Mouse (Mus musculus): ENCODE measurements around the gene Aldh3b1. TPM values are rescaled to one million over a fixed set of nuclear protein-coding genes. Genes with fewer than 3 reads are reported as not detected.
A peak's percentile ranks its signal among the peaks of the same experiment; 100 is the strongest.
"Not testable (repeated sequence)": the region's sequence is repeated elsewhere in the genome, so short reads cannot be mapped to it uniquely, and the experiment has no call there.

Aldh3b1 gene
- 0.49 and 1.00 TPM in 2 replicates for polyA plus RNA-seq (2014; fragmentation: Nextera tagmentation; extraction: Ambion mirVana)

GRCm38 (mm10) chr19:3929211-3929941 lies at the start of gene Aldh3b1:
Aldh3b1 (minus strand) TSS chr19:3929808.
- Histone ChIP-seq H3K9me3 (replicated peaks; ENCODE audit: control insufficient read depth, low read length) (no peaks in the 10 kb centered on the region), H3K4me3 (ENCODE audit: low read depth, low read length) (no peak within 1 kb of the TSS), H3K4me1 (ENCODE audit: control insufficient read depth, insufficient read depth, low read length) (no peaks in the 10 kb centered on the region), H3K4me2 (ENCODE audit: low read depth, low read length) (no peak within 1 kb of the TSS), H3K9ac (replicated peaks; ENCODE audit: low read length) (no peak within 1 kb of the TSS; the same call in 1 of the 2 replicates), H3K27ac (replicated peaks; ENCODE audit: low read depth, low read length) (0 out of 2 replicates have a peak within 1 kb of the TSS, but pooled peaks have one; percentile 16), H3K27me3 (ENCODE audit: control insufficient read depth, insufficient read depth, low read length) (no peaks in the 10 kb centered on the region), H3K36me3 (replicated peaks; ENCODE audit: control insufficient read depth, insufficient read depth, low read depth, low read length) (no peaks in the 10 kb centered on the region)
- DNase-seq (ENCODE audit: low spot score) (no peak), ATAC-seq (replicated peaks; ENCODE audit: insufficient number of reproducible peaks, low FRiP score, low TSS enrichment, low read depth) (no peak)
- 50% methylated on average over 12 of the region's 12 CpGs for WGBS

- no peaks in the 10 kb centered on the region for H3K4me1 ChIP-seq (ENCODE audit: control insufficient read depth, insufficient read depth, low read length)
- H3K9ac ChIP-seq (replicated peaks; ENCODE audit: low read length) = no peak overlapping the region
- no peaks in the 10 kb centered on the region for H3K36me3 ChIP-seq (replicated peaks; ENCODE audit: control insufficient read depth, insufficient read depth, low read depth, low read length)
- WGBS = 79% methylated on average over 2 of the region's 2 CpGs
- DNase-seq (ENCODE audit: low spot score) = no peak
- H3K4me2 ChIP-seq (ENCODE audit: low read depth, low read length) = no peak overlapping the region
- H3K27ac ChIP-seq (replicated peaks; ENCODE audit: low read depth, low read length) = no peak overlapping the region
- no peak overlapping the region for H3K4me3 ChIP-seq (ENCODE audit: low read depth, low read length)
- no peaks in the 10 kb centered on the region for H3K27me3 ChIP-seq (ENCODE audit: control insufficient read depth, insufficient read depth, low read length)
- no peak for ATAC-seq (replicated peaks; ENCODE audit: insufficient number of reproducible peaks, low FRiP score, low TSS enrichment, low read depth)
- H3K9me3 ChIP-seq (replicated peaks; ENCODE audit: control insufficient read depth, low read length) = no peaks in the 10 kb centered on the region
Measured at GRCm38 (mm10) chr19:3975866-3976265, 46.3 kb upstream of the Aldh3b1 start.

GRCm38 (mm10) chr19:3974608-3975007 lies 45.0 kb upstream of the Aldh3b1 start:
- H3K4me1 ChIP-seq (ENCODE audit: control insufficient read depth, insufficient read depth, low read length); H3K27ac ChIP-seq (replicated peaks; ENCODE audit: low read depth, low read length); H3K4me2 ChIP-seq (ENCODE audit: low read depth, low read length); DNase-seq (ENCODE audit: low spot score); H3K36me3 ChIP-seq (replicated peaks; ENCODE audit: control insufficient read depth, insufficient read depth, low read depth, low read length); ATAC-seq (replicated peaks; ENCODE audit: insufficient number of reproducible peaks, low FRiP score, low TSS enrichment, low read depth); H3K9me3 ChIP-seq (replicated peaks; ENCODE audit: control insufficient read depth, low read length); H3K4me3 ChIP-seq (ENCODE audit: low read depth, low read length); H3K9ac ChIP-seq (replicated peaks; ENCODE audit: low read length); H3K27me3 ChIP-seq (ENCODE audit: control insufficient read depth, insufficient read depth, low read length): not testable (repeated sequence)
- WGBS = 82% methylated on average over 6 of the region's 6 CpGs

GRCm38 (mm10) chr19:3972229-3972628 lies 42.6 kb upstream of the Aldh3b1 start, which contains the start of gene Aldh3b2:
Aldh3b2 (plus strand) TSS chr19:3972328.
- ATAC-seq (replicated peaks; ENCODE audit: insufficient number of reproducible peaks, low FRiP score, low TSS enrichment, low read depth) = no peak
- WGBS = 33% methylated on average over 9 of the region's 9 CpGs

GRCm38 (mm10) chr19:3967258-3967657 lies 37.6 kb upstream of the Aldh3b1 start:
- H3K27ac ChIP-seq (replicated peaks; ENCODE audit: low read depth, low read length) = no peak overlapping the region
- no peak for DNase-seq (ENCODE audit: low spot score)
- 65% methylated on average over 3 of the region's 3 CpGs for WGBS
- no peak overlapping the region for H3K9ac ChIP-seq (replicated peaks; ENCODE audit: low read length)
- no peak for ATAC-seq (replicated peaks; ENCODE audit: insufficient number of reproducible peaks, low FRiP score, low TSS enrichment, low read depth)
- H3K4me3 ChIP-seq (ENCODE audit: low read depth, low read length) = no peak overlapping the region
- H3K36me3 ChIP-seq (replicated peaks; ENCODE audit: control insufficient read depth, insufficient read depth, low read depth, low read length) = no peaks in the 10 kb centered on the region
- H3K4me1 ChIP-seq (ENCODE audit: control insufficient read depth, insufficient read depth, low read length) = no peaks in the 10 kb centered on the region
- no peaks in the 10 kb centered on the region for H3K27me3 ChIP-seq (ENCODE audit: control insufficient read depth, insufficient read depth, low read length)
- no peaks in the 10 kb centered on the region for H3K9me3 ChIP-seq (replicated peaks; ENCODE audit: control insufficient read depth, low read length)
- H3K4me2 ChIP-seq (ENCODE audit: low read depth, low read length) = no peak overlapping the region

More at GRCm38 (mm10) chr19:3972229-3972628, 42.6 kb upstream of the Aldh3b1 start, which contains the start of gene Aldh3b2:
- Histone ChIP-seq H3K4me3 (ENCODE audit: low read depth, low read length) (no peak within 1 kb of the TSS), H3K9me3 (replicated peaks; ENCODE audit: control insufficient read depth, low read length) (no peaks in the 10 kb centered on the region), H3K36me3 (replicated peaks; ENCODE audit: control insufficient read depth, insufficient read depth, low read depth, low read length) (no peaks in the 10 kb centered on the region), H3K27me3 (ENCODE audit: control insufficient read depth, insufficient read depth, low read length) (no peaks in the 10 kb centered on the region), H3K4me2 (ENCODE audit: low read depth, low read length) (no peak within 1 kb of the TSS), H3K4me1 (ENCODE audit: control insufficient read depth, insufficient read depth, low read length) (no peaks in the 10 kb centered on the region), H3K9ac (replicated peaks; ENCODE audit: low read length) (no peak within 1 kb of the TSS), H3K27ac (replicated peaks; ENCODE audit: low read depth, low read length) (peak within 1 kb of the TSS; percentile 20; the same call in 1 of the 2 replicates)
- DNase-seq (ENCODE audit: low spot score) = peak; percentile 47

- no peak overlapping the region for H3K9ac ChIP-seq (replicated peaks; ENCODE audit: low read length)
- H3K27ac ChIP-seq (replicated peaks; ENCODE audit: low read depth, low read length) = no peak overlapping the region
- no peaks in the 10 kb centered on the region for H3K9me3 ChIP-seq (replicated peaks; ENCODE audit: control insufficient read depth, low read length)
- H3K4me3 ChIP-seq (ENCODE audit: low read depth, low read length) = no peak overlapping the region
- no peaks in the 10 kb centered on the region for H3K27me3 ChIP-seq (ENCODE audit: control insufficient read depth, insufficient read depth, low read length)
- H3K36me3 ChIP-seq (replicated peaks; ENCODE audit: control insufficient read depth, insufficient read depth, low read depth, low read length) = no peaks in the 10 kb centered on the region
- WGBS = 77% methylated on average over 11 of the region's 11 CpGs
- no peaks in the 10 kb centered on the region for H3K4me1 ChIP-seq (ENCODE audit: control insufficient read depth, insufficient read depth, low read length)
- DNase-seq (ENCODE audit: low spot score) = peak; percentile 21
- no peak for ATAC-seq (replicated peaks; ENCODE audit: insufficient number of reproducible peaks, low FRiP score, low TSS enrichment, low read depth)
- H3K4me2 ChIP-seq (ENCODE audit: low read depth, low read length) = no peak overlapping the region
Measured at GRCm38 (mm10) chr19:3966330-3967075, 36.9 kb upstream of the Aldh3b1 start.

- no peak for DNase-seq (ENCODE audit: low spot score)
- ATAC-seq (replicated peaks; ENCODE audit: insufficient number of reproducible peaks, low FRiP score, low TSS enrichment, low read depth) = no peak
- Histone ChIP-seq H3K9ac (replicated peaks; ENCODE audit: low read length) (no peak overlapping the region), H3K4me2 (ENCODE audit: low read depth, low read length) (no peak overlapping the region), H3K4me1 (ENCODE audit: control insufficient read depth, insufficient read depth, low read length) (no peaks in the 10 kb centered on the region), H3K9me3 (replicated peaks; ENCODE audit: control insufficient read depth, low read length) (no peaks in the 10 kb centered on the region), H3K27ac (replicated peaks; ENCODE audit: low read depth, low read length) (no peak overlapping the region), H3K4me3 (ENCODE audit: low read depth, low read length) (no peak overlapping the region), H3K27me3 (ENCODE audit: control insufficient read depth, insufficient read depth, low read length) (no peaks in the 10 kb centered on the region), H3K36me3 (replicated peaks; ENCODE audit: control insufficient read depth, insufficient read depth, low read depth, low read length) (no peaks in the 10 kb centered on the region)
- WGBS = 69% methylated on average over 4 of the region's 4 CpGs
Measured at GRCm38 (mm10) chr19:3964030-3964429, 34.4 kb upstream of the Aldh3b1 start.

- no peaks in the 10 kb centered on the region for H3K27me3 ChIP-seq (ENCODE audit: control insufficient read depth, insufficient read depth, low read length)
- no peak overlapping the region for H3K27ac ChIP-seq (replicated peaks; ENCODE audit: low read depth, low read length)
- H3K36me3 ChIP-seq (replicated peaks; ENCODE audit: control insufficient read depth, insufficient read depth, low read depth, low read length) = no peaks in the 10 kb centered on the region
- no peaks in the 10 kb centered on the region for H3K9me3 ChIP-seq (replicated peaks; ENCODE audit: control insufficient read depth, low read length)
- ATAC-seq (replicated peaks; ENCODE audit: insufficient number of reproducible peaks, low FRiP score, low TSS enrichment, low read depth) (no peak), DNase-seq (ENCODE audit: low spot score) (peak; percentile 29)
- H3K4me3 ChIP-seq (ENCODE audit: low read depth, low read length) = no peak overlapping the region
- H3K9ac ChIP-seq (replicated peaks; ENCODE audit: low read length) = no peak overlapping the region
- no peak overlapping the region for H3K4me2 ChIP-seq (ENCODE audit: low read depth, low read length)
- WGBS = 18% methylated on average over 2 of the region's 2 CpGs
- no peaks in the 10 kb centered on the region for H3K4me1 ChIP-seq (ENCODE audit: control insufficient read depth, insufficient read depth, low read length)
Measured at GRCm38 (mm10) chr19:3962469-3962868, 32.9 kb upstream of the Aldh3b1 start.
